Mouse (Mus musculus) regulatory T cell (primary cell): ENCODE measurements around the gene Slit3.

Source experiments
- in situ Hi-C: fragments of 300-600 bp; cut with MboI, MseI; formaldehyde crosslinking; loops from one replicate; pipeline ENCODE4 v1.15.1; 2025; ENCODE audit warnings: high pct_unique_total_duplicates

Gene Slit3

GRCm38 (mm10) chr11:35122091-35122811 lies 1.2 kb downstream of the Slit3 start:
- in situ Hi-C loops = no loop called here

GRCm38 (mm10) chr11:35124489-35125107 lies 3.6 kb downstream of the Slit3 start:
- in situ Hi-C loops = no loop called here

DNA sequence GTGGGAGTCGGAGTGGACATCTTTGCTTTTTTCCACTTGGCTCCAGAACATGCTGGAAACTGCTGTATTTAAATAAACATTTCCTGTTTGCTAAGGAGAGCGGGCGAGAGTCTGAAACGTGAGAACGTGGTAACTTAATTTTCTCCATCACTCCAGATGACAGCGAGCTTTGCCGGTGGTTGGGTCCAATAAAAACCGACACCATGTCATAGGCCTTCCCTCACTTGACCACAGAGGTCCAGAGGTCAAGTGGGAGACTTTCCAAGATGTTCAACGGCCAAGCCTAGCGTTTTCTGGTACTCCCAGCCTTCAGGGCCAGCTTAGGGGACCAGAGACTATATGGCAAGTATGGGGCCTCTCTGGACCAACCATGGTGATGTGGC lies 4.1 kb downstream of the Slit3 start:
- in situ Hi-C loops = no loop called here

GRCm38 (mm10) chr11:35131740-35132139 lies 10.7 kb downstream of the Slit3 start:
- in situ Hi-C loops = no loop called here

DNA sequence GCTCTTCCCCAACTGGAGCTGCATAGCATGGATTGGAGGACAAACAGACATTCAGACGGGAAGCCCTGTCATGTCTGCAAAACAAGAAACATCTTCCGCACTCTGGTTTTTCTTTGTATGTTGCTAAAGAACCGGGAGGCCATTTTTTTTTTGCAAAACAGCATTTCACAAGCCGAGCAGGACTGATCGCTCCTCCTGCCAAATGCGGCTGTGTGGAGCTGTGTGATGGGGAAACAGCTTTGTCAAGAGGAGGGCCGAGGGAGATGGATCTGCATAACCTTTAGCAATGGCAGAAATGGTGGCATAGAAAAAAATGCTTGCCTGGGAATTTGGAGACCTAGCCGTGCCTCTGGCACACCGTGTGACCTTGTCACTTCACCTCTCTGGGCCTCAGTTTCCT lies 15.6 kb downstream of the Slit3 start:
- in situ Hi-C loops = no loop called here

- in situ Hi-C loops = no loop called here
Observed at GRCm38 (mm10) chr11:35140092-35140491, 19.1 kb downstream of the Slit3 start.

DNA sequence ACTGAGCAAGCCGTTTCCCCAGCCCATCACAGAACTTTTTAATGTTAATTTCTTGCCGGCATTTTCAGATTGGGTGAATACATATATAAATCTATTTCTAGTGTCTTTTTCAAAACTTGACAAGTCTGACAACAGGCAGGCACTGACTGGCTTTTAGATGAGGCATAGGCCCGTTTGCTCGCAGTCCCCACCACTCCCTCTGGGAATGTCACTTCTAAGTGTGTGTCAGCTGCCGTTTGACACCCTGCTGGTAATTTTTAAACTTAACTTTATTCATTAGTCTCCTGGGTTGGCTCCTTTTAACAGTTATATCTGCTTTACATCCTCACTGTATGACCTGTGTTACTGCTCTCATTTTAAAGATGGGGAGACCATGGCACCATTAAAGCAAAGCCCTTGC lies 21.2 kb downstream of the Slit3 start:
- in situ Hi-C loops = no loop called here

DNA sequence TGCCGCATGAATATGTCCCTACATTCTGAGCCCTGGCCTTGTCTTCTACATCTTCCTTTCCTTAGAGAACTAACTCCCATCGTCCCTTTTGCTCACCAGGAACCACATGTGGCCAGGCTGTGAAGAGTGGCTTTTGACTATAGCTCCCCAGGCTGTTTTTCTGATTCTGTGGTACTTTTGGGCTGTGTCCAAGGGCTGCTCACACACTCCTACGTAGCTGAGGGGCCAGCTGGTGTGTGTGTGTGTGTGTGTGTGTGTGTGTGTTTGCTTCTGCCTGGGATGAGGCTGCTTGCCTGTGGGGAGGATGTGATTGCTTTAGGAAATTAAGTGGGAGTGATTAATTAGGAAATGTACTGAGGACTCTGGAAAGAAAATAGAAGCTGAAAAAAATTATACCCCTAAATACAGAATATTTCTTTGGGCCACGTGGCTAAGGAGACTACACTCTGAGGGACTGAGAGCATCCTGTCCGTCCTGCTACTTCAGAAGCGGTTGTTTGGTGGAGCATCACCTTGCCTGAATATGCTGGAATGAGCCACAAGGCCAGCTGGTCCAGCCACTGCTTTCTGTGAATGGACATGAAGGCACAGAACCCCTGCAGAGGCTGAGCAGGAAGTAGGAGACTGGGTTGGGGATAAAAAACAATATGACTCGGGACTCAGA lies 21.8 kb downstream of the Slit3 start:
- in situ Hi-C loops = no loop called here

GRCm38 (mm10) chr11:35147818-35148445 lies 26.9 kb downstream of the Slit3 start:
- in situ Hi-C loops = no loop called here

GRCm38 (mm10) chr11:35151539-35151951 lies 30.5 kb downstream of the Slit3 start:
- in situ Hi-C loops = no loop called here

GRCm38 (mm10) chr11:35152875-35153274 lies 31.9 kb downstream of the Slit3 start:
- in situ Hi-C loops = no loop called here

- in situ Hi-C loops = no loop called here
Observed at GRCm38 (mm10) chr11:35154449-35154848, 33.4 kb downstream of the Slit3 start.

GRCm38 (mm10) chr11:35155281-35155680 lies 34.3 kb downstream of the Slit3 start:
- in situ Hi-C loops = no loop called here

DNA sequence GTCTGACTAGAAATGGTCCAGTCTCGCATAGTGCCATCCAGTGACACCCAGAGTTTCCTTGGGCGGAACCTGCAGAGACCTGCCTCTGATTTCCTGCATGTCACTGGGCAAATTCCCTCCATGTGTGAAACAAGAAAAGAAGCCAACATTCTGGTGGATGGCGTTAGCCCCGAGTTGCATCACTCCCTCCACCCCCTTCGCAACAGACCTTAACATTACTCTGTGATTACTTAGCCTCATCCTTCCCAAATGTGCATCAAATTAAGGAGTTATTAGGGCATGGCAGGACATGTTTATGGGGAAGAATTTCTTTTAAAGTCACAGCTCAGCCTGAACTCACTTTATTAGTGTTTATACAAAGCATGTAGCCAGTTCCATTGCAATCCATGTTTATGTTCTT lies 35.7 kb downstream of the Slit3 start:
- in situ Hi-C loops = no loop called here

DNA sequence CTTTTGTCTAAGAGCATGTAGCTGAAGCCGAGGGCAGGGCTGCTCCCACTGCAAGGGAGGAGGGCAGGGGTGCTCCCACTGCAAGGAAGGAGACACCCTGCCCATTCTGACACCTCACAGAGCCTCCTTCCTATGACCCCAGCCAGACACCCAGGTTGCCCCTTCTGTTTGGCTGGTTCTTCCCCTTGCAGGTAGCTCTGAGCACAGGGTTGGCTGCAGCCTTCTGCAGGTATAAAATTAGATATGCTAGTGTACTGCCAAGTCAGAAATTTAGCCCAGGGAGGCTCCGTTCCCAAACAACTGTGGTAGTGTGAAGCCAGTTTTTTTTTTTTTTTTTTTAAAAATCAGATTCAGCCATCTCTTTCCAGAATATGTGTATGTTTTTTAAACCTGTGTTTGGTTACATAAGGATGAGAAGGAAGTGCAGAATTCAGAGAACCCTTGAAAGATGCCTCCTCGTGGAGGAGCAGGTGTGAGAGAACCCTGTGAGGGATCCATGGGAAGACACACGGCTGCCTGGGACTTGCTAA lies 39.7 kb downstream of the Slit3 start:
- in situ Hi-C loops = no loop called here

GRCm38 (mm10) chr11:35163396-35163795 lies 42.4 kb downstream of the Slit3 start:
- in situ Hi-C loops = no loop called here

DNA sequence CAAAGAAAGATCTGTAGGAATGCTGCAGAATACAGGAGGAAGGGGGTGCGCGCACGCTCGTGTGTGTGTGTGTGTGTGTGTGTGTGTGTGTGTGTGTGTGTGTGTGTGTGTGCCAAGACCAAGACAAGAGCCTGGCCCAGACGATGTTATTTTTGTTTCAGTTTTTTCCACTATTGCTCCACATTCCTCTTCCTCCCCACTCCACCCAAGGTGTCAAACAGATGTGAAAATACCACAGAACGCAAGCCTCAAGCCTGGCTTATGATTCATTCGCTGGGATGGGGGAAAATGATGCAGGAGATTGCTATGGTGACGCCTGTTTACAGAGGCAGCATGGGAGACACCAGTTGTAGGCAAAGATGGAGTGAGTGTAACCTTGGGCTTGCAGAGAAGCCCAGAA lies 46.2 kb downstream of the Slit3 start:
- in situ Hi-C loops = no loop called here

DNA sequence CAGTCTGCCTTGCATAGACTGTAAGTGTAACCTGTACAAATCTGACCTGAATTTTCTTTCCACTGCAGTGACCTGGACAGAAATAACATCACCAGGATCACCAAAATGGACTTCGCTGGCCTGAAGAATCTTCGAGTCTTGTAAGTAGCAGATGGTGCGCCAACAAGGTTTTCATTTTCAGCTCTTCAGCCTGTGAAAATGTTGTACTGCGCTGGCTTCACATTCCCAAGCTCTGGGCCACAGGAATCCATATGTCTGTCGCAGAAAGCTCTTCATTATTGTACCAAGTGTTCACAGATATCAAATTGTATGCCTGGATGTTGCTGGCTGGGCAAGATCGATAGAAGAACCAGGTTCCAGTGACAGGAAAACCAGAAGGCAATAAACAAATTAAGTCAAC lies 50.5 kb downstream of the Slit3 start:
- in situ Hi-C loops = no loop called here

- in situ Hi-C loops = no loop called here
Observed at GRCm38 (mm10) chr11:35177564-35177963, 56.5 kb downstream of the Slit3 start.

GRCm38 (mm10) chr11:35178144-35178817 lies 57.3 kb downstream of the Slit3 start:
- in situ Hi-C loops = no loop called here

GRCm38 (mm10) chr11:35179305-35179704 lies 58.3 kb downstream of the Slit3 start:
- in situ Hi-C loops = no loop called here

DNA sequence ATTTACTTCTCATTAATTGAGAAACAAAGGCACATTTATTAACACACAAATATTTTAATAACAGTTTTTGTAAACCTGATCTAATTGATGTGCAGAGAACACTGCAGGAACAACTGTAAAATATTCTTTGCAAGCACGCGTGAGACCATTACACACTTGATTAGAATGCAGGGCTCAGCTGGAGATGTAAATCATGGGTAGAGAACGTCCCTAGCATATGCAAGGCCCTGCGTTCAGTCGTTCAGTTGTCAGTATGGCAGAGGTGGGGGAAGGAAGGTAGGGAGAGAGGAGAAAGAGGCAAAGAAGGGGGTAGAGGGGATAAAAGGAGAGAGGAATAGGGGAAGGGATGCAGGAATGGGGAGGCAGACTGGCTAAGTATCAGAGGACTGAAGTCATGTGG lies 61.9 kb downstream of the Slit3 start:
- in situ Hi-C loops = no loop called here
